Mouse (Mus musculus) induced T-regulatory cell, adult 2 months (primary cell): Measurements from ENCODE around the gene Ifitm2.

Experiments used
- DNase-seq: peaks from one replicate; pipeline ENCODE4 v3.0.0-alpha.2; 2012; ENCODE audit warnings: low read depth

Ifitm2 gene

DNA sequence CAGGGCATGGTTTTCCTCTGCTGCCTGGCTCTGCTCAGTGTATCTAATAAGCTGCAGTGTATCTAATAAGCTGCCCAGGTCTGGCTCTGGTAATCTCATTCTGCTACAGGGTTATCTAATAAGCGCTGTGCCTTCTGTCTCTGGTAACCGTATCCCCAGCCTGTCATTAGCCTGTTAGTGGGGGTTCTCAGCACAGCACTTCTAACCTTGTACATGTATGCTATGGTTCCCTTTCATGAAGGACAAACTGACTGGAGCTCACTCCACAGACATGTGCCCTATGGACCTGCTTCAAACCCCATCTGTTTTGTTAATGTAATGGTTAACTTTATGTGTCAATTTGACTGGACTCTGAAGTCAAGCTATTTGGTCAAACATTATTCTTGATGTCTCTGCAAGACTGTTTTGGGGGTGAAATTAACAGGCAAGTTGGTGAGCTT lies 50.1 kb downstream of the Ifitm2 start:
- DNase-seq: no peak
